Mouse (Mus musculus) forebrain, postnatal 0 days (tissue): ENCODE results near the gene Rtkn. TPM values are rescaled to one million over a fixed set of nuclear protein-coding genes. Genes with fewer than 3 reads are reported as not detected.

ENCODE experiments used
- ATAC-seq: fragments of 200-750 bp; cut with Nextera tagmentation; 2 replicates; pipeline ENCODE4 v1.8.0; 2017; ENCODE audit warnings: mild to moderate bottlenecking, moderate library complexity
- DNase-seq: peaks from one replicate; pipeline ENCODE4 v3.0.0-alpha.2; 2015
- H3K27ac ChIP-seq: fragments of 300-500 bp; sonication (generic); 2 replicates; pipeline ENCODE4 v1.5.1; 2014; ENCODE audit warnings: low read depth, mild to moderate bottlenecking, antibody characterized with exemption, low read length, moderate library complexity, mixed read lengths
- H3K27me3 ChIP-seq: fragments of 300-500 bp; sonication (generic); 2 replicates; pipeline ENCODE4 v1.6.1; 2014; ENCODE audit warnings: mild to moderate bottlenecking, low read length, mixed read lengths; ENCODE audit not compliant: insufficient read depth
- H3K36me3 ChIP-seq: fragments of 300-500 bp; sonication (generic); 2 replicates; pipeline ENCODE4 v1.6.1; 2014; ENCODE audit warnings: mild to moderate bottlenecking, moderate library complexity; ENCODE audit not compliant: insufficient read depth
- H3K4me1 ChIP-seq: fragments of 300-500 bp; sonication (generic); 2 replicates; pipeline ENCODE4 v1.6.1; 2014; ENCODE audit warnings: antibody characterized with exemption; ENCODE audit not compliant: insufficient read depth
- H3K4me2 ChIP-seq: fragments of 300-500 bp; sonication (generic); 2 replicates; pipeline ENCODE4 v1.6.1; 2014; ENCODE audit warnings: low read depth, mild to moderate bottlenecking, moderate library complexity
- H3K4me3 ChIP-seq: fragments of 300-500 bp; sonication (generic); 2 replicates; pipeline ENCODE4 v1.5.1; 2014; ENCODE audit warnings: low read depth, low read length, mixed read lengths
- H3K9ac ChIP-seq: fragments of 300-500 bp; sonication (generic); 2 replicates; pipeline ENCODE4 v1.6.1; 2014; ENCODE audit warnings: mild to moderate bottlenecking
- H3K9me3 ChIP-seq: fragments of 300-500 bp; sonication (generic); 2 replicates; pipeline ENCODE4 v1.6.1; 2016; ENCODE audit warnings: low read length
- CTCF ChIP-seq: sonication (generic); IDR thresholded peaks from 2 replicates; pipeline ENCODE4 v1.5.1; 2016; ENCODE audit warnings: antibody characterized with exemption, control low read depth, low read depth
- WGBS: fragments of 180-500 bp; shearing (Covaris S2); extraction: QIAGEN DNeasy Blood & Tissue Kit; methylation state at CpG from one replicate; pipeline ENCODE4 v1.1.7; 2014; 5-methylcytosine and 5-hydroxymethylcytosine counted together
- polyA plus RNA-seq: library from polyadenylated mRNA; unstranded; fragments of >200 nt; fragmentation: Nextera tagmentation; extraction: Ambion mirVana; gene quantifications from 2 replicates; pipeline ENCODE4 v1.2.1, GENCODE M21; 2015
- total RNA-seq: library from RNA; depleted of rRNA; stranded (reverse); fragments of >200 nt; gene quantifications from 2 replicates; pipeline ENCODE4 v1.2.3, GENCODE M21; 2014

Gene Rtkn
- total and polyA plus RNA-seq, 2 experiments from 2014 or later = 8.1 to 19.4 TPM

- ATAC-seq = peak; percentile 85
- TF ChIP-seq CTCF = no peak
- Histone ChIP-seq H3K4me3 (peak within 1 kb of the TSS; percentile 80), H3K27me3 (no peaks in the 10 kb centered on the region), H3K4me1 (peaks cover 9% of the 10 kb centered on the region; the same call in 1 of the 2 replicates), H3K4me2 (peak within 1 kb of the TSS; percentile 90), H3K36me3 (no peaks in the 10 kb centered on the region; the same call in 1 of the 2 replicates), H3K9ac (peak within 1 kb of the TSS; percentile 89), H3K27ac (peak within 1 kb of the TSS; percentile 88), H3K9me3 (no peaks in the 10 kb centered on the region)
- under 1% methylated on average over 76 of the region's 76 CpGs for WGBS
- peak; percentile 83 for DNase-seq
These were observed 26.2 kb upstream of the Rtkn start, which contains the start of gene Mrpl53 for GRCm38 (mm10) chr6:83108762-83109668. Gene Mrpl53 (plus strand): TSS chr6:83109040.

DNA sequence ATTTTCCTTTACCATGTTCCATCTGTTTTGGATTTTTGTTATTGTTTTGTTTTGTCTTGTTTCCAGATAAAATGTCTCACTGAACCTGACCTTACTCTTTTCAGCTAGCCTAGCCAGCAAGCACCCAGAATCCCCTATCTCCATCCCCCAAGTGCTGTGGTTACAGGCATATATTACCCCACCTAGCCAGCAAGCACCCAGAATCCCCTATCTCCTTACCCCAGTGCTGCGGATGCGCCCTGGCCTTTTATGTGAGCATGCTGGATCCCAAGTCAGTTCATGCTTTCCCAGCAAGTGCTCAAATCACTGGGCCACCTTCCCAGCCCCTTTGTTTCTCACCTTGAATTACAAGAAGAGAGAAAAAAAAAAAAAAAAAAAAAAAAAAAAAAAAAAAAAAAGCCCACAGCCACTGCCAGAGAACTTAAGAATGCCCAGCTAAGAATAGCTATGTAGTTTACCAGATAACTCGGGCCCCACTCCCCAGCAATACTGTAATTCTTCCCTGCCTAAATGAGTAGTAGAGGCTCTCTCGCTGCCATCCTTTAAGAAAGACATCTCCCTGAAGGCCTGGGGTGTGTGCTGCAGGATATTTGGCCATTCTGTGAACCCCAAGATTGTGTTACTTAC, 23.6 kb upstream of the Rtkn start:
- WGBS = 91% methylated on average over 4 of the region's 4 CpGs
- DNase-seq = no peak
- Histone ChIP-seq H3K4me2 (no peak overlapping the region), H3K27me3 (no peaks in the 10 kb centered on the region), H3K9ac (no peak overlapping the region), H3K27ac (no peak overlapping the region), H3K9me3 (no peaks in the 10 kb centered on the region), H3K36me3 (no peaks in the 10 kb centered on the region; the same call in 1 of the 2 replicates), H3K4me3 (no peak overlapping the region), H3K4me1 (peaks cover 9% of the 10 kb centered on the region; the same call in 1 of the 2 replicates)
- no peak for TF ChIP-seq CTCF
- ATAC-seq = no peak

- Histone ChIP-seq H3K9me3 (no peaks in the 10 kb centered on the region), H3K27ac (peak within 1 kb of the TSS; percentile 74), H3K4me1 (peaks cover 2% of the 10 kb centered on the region; the same call in 1 of the 2 replicates), H3K36me3 (peaks cover 25% of the 10 kb centered on the region), H3K27me3 (no peaks in the 10 kb centered on the region), H3K4me3 (peak within 1 kb of the TSS; percentile 68), H3K9ac (peak within 1 kb of the TSS; percentile 76), H3K4me2 (peak within 1 kb of the TSS; percentile 92)
- peak; percentile 92 for ATAC-seq
- 2% methylated on average over 47 of the region's 58 CpGs for WGBS
- peak; percentile 53 for TF ChIP-seq CTCF
- peak; percentile 90 for DNase-seq
These were observed 20.1 kb upstream of the Rtkn start, which contains the start of gene Mogs for GRCm38 (mm10) chr6:83115011-83115671. Gene Mogs (plus strand): TSS chr6:83115496.

DNA sequence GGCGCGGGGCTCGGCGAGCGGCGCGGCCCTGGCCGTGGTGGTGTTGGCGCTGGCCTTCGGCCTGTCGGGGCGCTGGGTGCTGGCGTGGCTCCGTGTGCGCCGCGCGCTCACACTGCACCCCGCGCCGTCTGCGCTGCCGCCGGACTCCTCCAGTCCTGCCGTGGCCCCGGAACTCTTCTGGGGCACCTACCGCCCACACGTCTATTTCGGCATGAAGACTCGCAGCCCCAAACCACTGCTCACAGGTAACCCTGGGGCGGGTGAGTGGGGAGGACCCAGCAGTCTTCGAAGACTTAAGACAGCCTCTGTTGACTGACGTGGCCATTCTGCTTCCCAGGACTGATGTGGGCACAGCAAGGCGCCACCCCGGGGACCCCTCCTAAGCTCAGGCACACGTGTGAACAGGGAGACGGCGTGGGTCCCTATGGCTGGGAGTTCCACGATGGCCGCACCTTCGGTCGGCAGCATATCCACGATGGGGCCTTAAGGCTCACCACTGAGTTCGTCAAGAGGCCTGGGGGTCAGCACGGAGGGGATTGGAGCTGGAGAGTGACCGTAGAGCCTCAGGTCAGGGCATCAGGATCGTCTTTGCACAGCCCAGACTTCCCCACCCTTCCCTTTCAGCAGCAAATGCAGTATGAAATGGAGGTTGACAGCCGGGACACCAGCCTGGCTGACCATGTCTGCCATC, 19.4 kb upstream of the Rtkn start:
- under 1% methylated on average over 47 of the region's 48 CpGs for WGBS
- peak overlapping the region; percentile 92 for H3K4me2 ChIP-seq
- peaks cover 7% of the 10 kb centered on the region; the same call in 1 of the 2 replicates for H3K4me1 ChIP-seq
- no peak for TF ChIP-seq CTCF
- DNase-seq = no peak
- H3K4me3 ChIP-seq = peak overlapping the region; percentile 68
- peaks cover 25% of the 10 kb centered on the region for H3K36me3 ChIP-seq
- H3K9me3 ChIP-seq = no peaks in the 10 kb centered on the region
- peak; percentile 62 for ATAC-seq
- peak overlapping the region; percentile 76 for H3K9ac ChIP-seq
- H3K27ac ChIP-seq = peak overlapping the region; percentile 74
- no peaks in the 10 kb centered on the region for H3K27me3 ChIP-seq

DNA sequence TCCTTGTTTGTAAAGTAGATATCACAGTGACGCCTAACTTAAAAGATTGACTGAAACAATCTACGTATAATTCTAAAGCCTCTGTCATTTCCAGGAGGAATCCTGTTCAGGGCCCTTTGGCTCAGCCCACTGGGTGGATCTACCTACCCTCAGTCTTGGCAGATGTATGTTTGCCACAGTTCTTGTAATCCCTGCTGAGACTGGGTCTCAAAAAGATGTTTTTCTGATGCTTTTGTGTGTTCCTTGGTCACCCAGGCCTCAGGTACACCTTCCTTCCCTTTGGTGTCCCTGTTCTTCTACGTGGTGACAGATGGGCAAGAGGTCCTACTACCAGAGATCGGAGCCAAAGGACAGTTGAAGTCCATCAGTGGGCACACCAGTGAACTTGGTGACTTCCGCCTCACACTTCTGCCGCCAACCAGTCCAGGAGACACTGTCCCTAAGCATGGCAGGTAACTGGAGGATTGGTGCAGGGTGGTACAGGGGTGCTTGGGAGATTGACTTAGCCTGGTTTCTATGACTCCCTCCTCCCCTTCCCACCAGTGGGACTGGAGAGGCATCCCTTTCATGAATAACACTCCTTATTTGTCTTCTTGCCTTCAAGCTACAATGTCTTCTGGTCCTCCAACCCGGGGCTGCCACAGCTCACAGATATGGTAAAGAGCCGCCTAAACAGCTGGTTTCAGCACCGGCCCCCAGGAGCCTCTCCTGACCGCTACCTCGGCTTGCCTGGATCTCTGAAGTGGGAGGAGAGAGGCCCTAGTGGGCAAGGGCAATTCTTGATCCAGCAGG, 18.7 kb upstream of the Rtkn start:
- WGBS = 76% methylated on average over 11 of the region's 11 CpGs
- H3K27me3 ChIP-seq = no peaks in the 10 kb centered on the region
- DNase-seq (no peak), ATAC-seq (no peak)
- TF ChIP-seq CTCF = no peak
- no peak overlapping the region for H3K27ac ChIP-seq
- H3K4me2 ChIP-seq = peak overlapping the region; percentile 92
- H3K9ac ChIP-seq = peak overlapping the region; percentile 76
- peaks cover 7% of the 10 kb centered on the region; the same call in 1 of the 2 replicates for H3K4me1 ChIP-seq
- H3K9me3 ChIP-seq = no peaks in the 10 kb centered on the region
- peak overlapping the region; percentile 68 for H3K4me3 ChIP-seq
- peaks cover 25% of the 10 kb centered on the region for H3K36me3 ChIP-seq

- DNase-seq (no peak), ATAC-seq (no peak)
- Histone ChIP-seq H3K9ac (no peak overlapping the region), H3K4me3 (no peak overlapping the region), H3K27ac (no peak overlapping the region), H3K4me1 (peaks cover 8% of the 10 kb centered on the region), H3K4me2 (no peak overlapping the region), H3K9me3 (no peaks in the 10 kb centered on the region), H3K27me3 (no peaks in the 10 kb centered on the region), H3K36me3 (peaks cover 25% of the 10 kb centered on the region)
- WGBS = 85% methylated on average over 4 of the region's 4 CpGs
- no peak for TF ChIP-seq CTCF
These were observed 18.2 kb upstream of the Rtkn start for GRCm38 (mm10) chr6:83117165-83117438.
